Mouse (Mus musculus) heart, postnatal 0 days (tissue): ENCODE data around the gene Gm20661.
A peak's percentile ranks its signal among the peaks of the same experiment; 100 is the strongest.

Experiments
- CTCF ChIP-seq: IDR thresholded peaks from 2 replicates; pipeline ENCODE4 v1.5.1; 2016; ENCODE audit warnings: antibody characterized with exemption, control low read depth, low read depth
- EP300 ChIP-seq: IDR thresholded peaks from 2 replicates; pipeline ENCODE4 v1.6.1; 2016; ENCODE audit warnings: antibody characterized with exemption, low read depth

GRCm38 (mm10) chr9:107982681-107983346 lies at the start of gene Gm20661:
- TF ChIP-seq CTCF (no peak), EP300 (peak; percentile 96)
